Mouse (Mus musculus): Measurements from ENCODE around the gene Nkx2-4. TPM values are rescaled to one million over a fixed set of nuclear protein-coding genes. Genes with fewer than 3 reads are reported as not detected.

The Nkx2-4 gene
- polyA plus RNA-seq, 1 experiment = not detected

DNA sequence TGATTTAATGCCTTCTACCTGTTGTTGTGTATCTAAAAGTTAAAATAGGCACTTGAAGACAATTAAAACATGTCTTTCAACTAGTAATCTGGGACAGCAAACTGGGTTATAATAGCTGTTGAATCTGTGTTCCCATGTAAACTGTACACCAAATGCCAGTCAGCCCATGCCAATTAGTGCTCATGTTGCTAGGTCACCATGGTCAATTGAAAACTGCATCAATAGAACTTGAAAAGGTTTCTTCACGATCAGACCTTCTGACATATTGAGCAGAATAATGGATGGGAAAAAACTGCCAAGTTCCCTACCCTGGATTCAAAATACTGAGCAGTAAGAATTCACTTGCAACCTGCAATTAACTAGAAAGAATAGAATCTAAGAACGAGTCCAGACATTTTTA lies 11.3 kb downstream of the Nkx2-4 start:
- H3K36me3 ChIP-seq (replicated peaks; ENCODE audit: low read length) = peaks cover 70% of the 10 kb centered on the region
- no peaks in the 10 kb centered on the region for H3K27me3 ChIP-seq (replicated peaks)
- H3K4me3 ChIP-seq (replicated peaks) = no peak overlapping the region
- TF ChIP-seq GATA1 (IDR thresholded peaks at IDR 0.05; ENCODE audit: borderline replicate concordance, low read length) (no peak), FLI1 (IDR thresholded peaks at IDR 0.05; ENCODE audit: low read length) (no peak)
- no peaks in the 10 kb centered on the region for H3K9me3 ChIP-seq
- H3K4me1 ChIP-seq = peaks cover 24% of the 10 kb centered on the region

DNA sequence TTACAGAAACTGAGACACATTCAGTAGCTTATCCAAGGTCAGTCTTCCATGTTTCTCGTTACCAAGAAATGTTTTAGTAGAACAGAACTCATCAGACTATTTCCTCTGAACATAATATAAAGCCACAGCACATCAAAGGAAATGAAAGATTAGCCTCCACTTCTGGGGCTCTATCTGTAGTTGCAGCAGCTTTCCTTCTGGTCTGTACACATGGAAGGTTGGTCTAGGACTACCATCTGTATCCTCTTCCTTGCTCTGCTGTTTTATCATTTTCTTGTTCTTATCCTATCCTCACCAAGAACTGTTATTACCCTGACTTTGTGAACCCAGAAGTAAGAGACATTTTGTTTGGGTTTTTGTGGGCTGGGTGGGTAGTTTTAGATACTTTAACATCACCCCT lies 14.9 kb downstream of the Nkx2-4 start:
- Histone ChIP-seq H3K9me3 (no peaks in the 10 kb centered on the region), H3K36me3 (replicated peaks; ENCODE audit: low read length) (peaks cover 53% of the 10 kb centered on the region), H3K27me3 (replicated peaks) (no peaks in the 10 kb centered on the region), H3K4me1 (peaks cover 52% of the 10 kb centered on the region), H3K4me3 (replicated peaks) (no peak overlapping the region)
- TF ChIP-seq FLI1 (IDR thresholded peaks at IDR 0.05; ENCODE audit: low read length) = no peak
- no peak for TF ChIP-seq GATA1 (IDR thresholded peaks at IDR 0.05; ENCODE audit: borderline replicate concordance, low read length)

DNA sequence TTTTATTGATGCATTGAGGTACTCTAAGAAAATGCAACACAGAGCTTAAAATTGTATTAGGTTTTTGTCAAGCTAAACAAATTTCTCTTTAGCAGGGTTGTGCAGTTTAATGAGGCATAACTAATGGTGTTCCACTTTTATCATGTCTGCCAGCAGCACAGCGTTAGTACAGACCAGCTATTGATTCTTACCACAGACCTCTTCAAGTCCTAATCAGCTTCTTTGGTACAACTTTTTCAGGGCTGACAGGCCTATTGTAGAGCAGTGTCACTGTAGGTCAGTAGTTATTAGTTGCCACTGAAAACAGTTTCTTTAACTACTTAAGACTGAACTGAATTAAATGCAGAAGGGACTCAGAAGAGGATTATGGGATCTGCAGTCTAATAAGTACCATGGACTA lies 16.2 kb downstream of the Nkx2-4 start:
- no peaks in the 10 kb centered on the region for H3K27me3 ChIP-seq (replicated peaks)
- peaks cover 52% of the 10 kb centered on the region for H3K4me1 ChIP-seq
- H3K36me3 ChIP-seq (replicated peaks; ENCODE audit: low read length) = peaks cover 53% of the 10 kb centered on the region
- TF ChIP-seq FLI1 (IDR thresholded peaks at IDR 0.05; ENCODE audit: low read length) (no peak), GATA1 (IDR thresholded peaks at IDR 0.05; ENCODE audit: borderline replicate concordance, low read length) (no peak)
- H3K4me3 ChIP-seq (replicated peaks) = no peak overlapping the region
- no peaks in the 10 kb centered on the region for H3K9me3 ChIP-seq

DNA sequence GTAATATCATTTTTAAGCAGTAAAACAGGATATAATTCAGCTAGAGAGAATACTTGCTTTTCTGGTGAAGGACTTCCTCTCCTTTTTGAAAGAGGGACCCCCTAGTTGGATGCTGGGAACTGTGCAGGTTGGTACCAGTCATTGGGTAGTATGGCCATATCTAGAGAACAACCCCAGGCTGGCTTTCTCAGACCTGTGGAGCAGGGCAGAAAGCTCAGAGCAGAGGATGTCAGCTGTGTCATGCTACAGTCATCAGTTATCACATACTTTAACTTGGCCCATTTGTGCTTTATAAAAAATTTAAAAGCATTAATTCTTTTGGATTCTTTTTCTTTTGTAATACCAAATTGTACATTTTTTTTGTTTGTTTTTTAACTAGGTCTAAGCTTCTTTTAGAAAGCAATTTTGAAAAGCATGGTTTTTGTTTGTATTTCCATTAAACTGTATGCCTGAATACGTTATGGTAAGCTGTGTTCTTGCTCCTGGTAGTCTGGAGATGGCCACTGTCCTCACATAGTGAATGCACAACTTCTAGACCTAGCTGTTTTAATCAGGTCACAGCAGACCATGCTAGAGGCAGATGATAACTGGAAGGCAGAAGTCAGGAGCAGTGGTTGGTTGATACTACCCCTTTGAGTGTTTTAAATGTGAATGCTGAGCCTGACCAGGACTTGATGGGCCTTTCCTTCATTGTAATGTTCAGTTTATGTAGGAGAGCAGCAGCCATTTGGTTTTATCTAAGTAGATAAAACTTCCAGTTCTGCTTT lies 17.6 kb downstream of the Nkx2-4 start:
- TF ChIP-seq FLI1 (IDR thresholded peaks at IDR 0.05; ENCODE audit: low read length) = no peak
- TF ChIP-seq GATA1 (IDR thresholded peaks at IDR 0.05; ENCODE audit: borderline replicate concordance, low read length) = no peak
- peaks cover 57% of the 10 kb centered on the region for H3K36me3 ChIP-seq (replicated peaks; ENCODE audit: low read length)

DNA sequence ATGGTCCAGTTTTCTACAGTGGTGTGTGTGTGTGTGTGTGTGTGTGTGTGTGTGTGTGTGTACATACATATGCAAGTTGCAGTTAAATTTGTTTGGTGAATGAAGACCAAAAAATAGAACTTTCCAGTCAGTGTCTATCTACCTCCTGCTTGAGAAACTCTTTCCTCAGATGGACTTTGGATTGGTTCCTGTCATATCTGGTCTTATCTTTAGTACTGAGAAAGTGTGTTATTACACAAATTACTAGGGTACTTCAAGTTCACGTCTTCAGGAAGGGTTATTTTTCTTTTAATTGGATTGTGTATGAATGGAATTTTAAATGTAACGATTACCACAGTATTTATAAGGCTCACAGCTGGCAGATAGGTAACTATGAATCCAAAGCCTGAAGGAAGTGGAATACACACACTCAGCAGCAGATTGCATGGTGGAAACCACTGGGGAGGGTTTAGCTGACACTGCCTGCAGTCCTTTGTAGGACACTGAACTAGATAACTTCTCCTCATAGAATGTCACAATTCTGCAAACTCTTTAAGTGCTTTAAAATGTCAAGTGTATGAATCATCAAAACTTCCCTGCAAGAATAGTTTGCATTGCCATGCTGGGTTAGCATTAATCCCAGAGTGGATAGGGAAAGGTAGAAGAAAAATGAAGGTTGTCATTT lies 31.9 kb downstream of the Nkx2-4 start:
- no peaks in the 10 kb centered on the region for H3K27me3 ChIP-seq (replicated peaks)

More for the DNA sequence above, 17.6 kb downstream of the Nkx2-4 start:
- Histone ChIP-seq H3K4me3 (replicated peaks) (no peak overlapping the region), H3K9me3 (no peaks in the 10 kb centered on the region), H3K27me3 (replicated peaks) (no peaks in the 10 kb centered on the region), H3K4me1 (peaks cover 52% of the 10 kb centered on the region)

DNA sequence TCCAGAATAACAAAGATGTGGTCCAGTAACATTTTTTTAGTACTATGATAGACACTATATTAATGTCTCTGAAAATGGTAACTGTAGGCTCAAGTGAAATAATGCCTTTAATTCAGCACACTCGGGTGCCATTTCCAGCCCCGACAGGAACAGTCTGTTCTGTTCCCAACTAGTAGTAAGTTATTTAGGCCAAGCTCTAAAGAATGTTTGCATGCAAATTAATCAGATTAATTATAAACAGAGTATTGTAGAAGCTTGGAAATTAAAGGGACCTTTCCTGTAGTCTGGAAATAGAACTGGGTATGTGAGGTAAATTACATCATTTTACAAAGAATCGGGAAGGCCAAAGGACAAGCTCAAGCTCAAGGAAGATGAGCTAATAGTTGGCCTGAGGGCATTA lies 38.2 kb downstream of the Nkx2-4 start:
- no peak for TF ChIP-seq FLI1 (IDR thresholded peaks at IDR 0.05; ENCODE audit: low read length)
- no peak for TF ChIP-seq GATA1 (IDR thresholded peaks at IDR 0.05; ENCODE audit: borderline replicate concordance, low read length)
- Histone ChIP-seq H3K9me3 (no peaks in the 10 kb centered on the region), H3K4me3 (replicated peaks) (no peak overlapping the region), H3K27me3 (replicated peaks) (no peaks in the 10 kb centered on the region), H3K36me3 (replicated peaks; ENCODE audit: low read length) (peaks cover 73% of the 10 kb centered on the region), H3K4me1 (peaks cover 14% of the 10 kb centered on the region)

More for the DNA sequence above, 31.9 kb downstream of the Nkx2-4 start:
- Histone ChIP-seq H3K36me3 (replicated peaks; ENCODE audit: low read length) (peaks cover 95% of the 10 kb centered on the region), H3K4me3 (replicated peaks) (no peak overlapping the region), H3K9me3 (no peaks in the 10 kb centered on the region), H3K4me1 (peaks cover 10% of the 10 kb centered on the region)
- no peak for TF ChIP-seq GATA1 (IDR thresholded peaks at IDR 0.05; ENCODE audit: borderline replicate concordance, low read length)
- TF ChIP-seq FLI1 (IDR thresholded peaks at IDR 0.05; ENCODE audit: low read length) = no peak

DNA sequence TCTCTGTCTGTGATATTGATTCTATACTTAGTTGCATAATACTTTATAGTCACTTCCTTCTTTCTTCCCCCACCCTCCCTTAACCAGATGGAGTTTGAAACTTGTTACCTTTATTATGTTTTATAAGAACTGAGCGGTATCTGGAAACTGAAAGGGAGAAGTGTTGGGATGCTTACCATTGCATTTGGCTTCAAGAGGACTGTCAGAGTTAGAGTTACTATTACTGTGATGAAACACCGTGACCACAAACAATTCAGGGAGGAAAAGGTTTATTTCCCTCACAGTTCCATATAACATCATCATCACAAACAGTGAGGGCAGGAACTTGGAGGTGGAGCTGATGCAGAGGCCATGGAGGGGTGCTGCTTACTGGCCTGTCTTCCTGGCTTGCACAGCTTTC lies 49.4 kb downstream of the Nkx2-4 start:
- TF ChIP-seq FLI1 (IDR thresholded peaks at IDR 0.05; ENCODE audit: low read length) (no peak), GATA1 (IDR thresholded peaks at IDR 0.05; ENCODE audit: borderline replicate concordance, low read length) (no peak)
- no peaks in the 10 kb centered on the region for H3K9me3 ChIP-seq
- no peak overlapping the region for H3K4me3 ChIP-seq (replicated peaks)
- H3K36me3 ChIP-seq (replicated peaks; ENCODE audit: low read length) = peaks cover 86% of the 10 kb centered on the region
- no peaks in the 10 kb centered on the region; the same call in 1 of the 2 replicates for H3K4me1 ChIP-seq
- H3K27me3 ChIP-seq (replicated peaks) = no peaks in the 10 kb centered on the region

Other genes starting within 250 kb of the Nkx2-4 start
- gene Kiz, start 229.6 kb downstream of the Nkx2-4 start, polyA plus RNA-seq (2012; ENCODE audit: insufficient read depth, low replicate concordance) = 0.77 and 3.5 TPM in 2 replicates
- gene Xrn2, start 72.4 kb downstream of the Nkx2-4 start, polyA plus RNA-seq (2012; ENCODE audit: insufficient read depth, low replicate concordance) = 2.4 and 2.8 TPM in 2 replicates
- not detected in 2 replicates for gene Nkx2-2, start 108.8 kb upstream of the Nkx2-4 start, polyA plus RNA-seq (2012; ENCODE audit: insufficient read depth, low replicate concordance)